Mouse (Mus musculus): Measurements from ENCODE around the gene Krt31. TPM values are rescaled to one million over a fixed set of nuclear protein-coding genes. Genes with fewer than 3 reads are reported as not detected.

Krt31 gene
- not detected for total RNA-seq (2021)

DNA sequence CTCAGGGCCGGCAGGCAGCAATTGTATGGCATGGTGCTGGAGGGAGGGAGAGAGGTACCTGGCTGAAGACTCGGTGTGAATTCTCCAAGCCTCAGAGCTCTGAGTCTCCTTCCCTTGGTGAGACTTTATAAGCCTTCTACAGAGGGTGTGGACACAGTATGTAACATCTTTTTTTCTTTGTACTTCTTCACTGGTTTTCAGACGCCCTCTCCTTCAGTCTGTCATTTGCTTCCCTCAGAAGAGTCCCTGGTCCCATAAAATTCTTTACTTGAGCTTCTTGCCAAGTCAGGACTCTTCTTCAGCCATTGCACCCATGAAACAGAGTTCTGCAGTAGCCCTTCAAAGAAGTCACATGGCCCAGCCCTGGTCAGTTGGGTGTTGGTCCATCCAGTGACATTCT, at the start of gene Krt31:
TSS of gene Krt31 (minus strand) at position 101 of the 400 bp plus-strand sequence.
- intact Hi-C loops (cut with DNase I): no loop called here

GRCm38 (mm10) chr11:100097819-100098218, 47.5 kb upstream of the Krt31 start:
- intact Hi-C loops (cut with DNase I): no loop called here
- DNase-seq: no peak

More for the DNA sequence above, at the start of gene Krt31:
- no peak for DNase-seq

DNA sequence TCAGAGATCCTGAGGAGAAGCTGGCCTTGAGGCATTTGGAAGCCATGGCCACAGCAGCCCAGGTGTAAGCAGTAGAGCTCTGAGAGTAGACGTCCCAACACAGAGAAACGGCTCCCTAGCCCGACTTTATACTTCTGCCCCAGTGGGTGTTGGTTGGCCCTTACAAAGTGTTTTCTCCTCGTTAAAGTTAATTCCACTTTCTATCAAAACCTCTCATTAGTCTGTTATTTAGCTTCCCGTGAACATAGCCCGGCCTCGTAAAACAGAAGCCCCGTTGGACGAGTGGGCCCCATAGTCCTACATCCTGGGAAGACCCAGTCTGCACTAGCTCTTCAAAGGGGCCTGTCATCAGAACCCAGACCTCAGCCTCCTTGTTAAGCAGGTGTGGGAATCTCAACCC, 45.8 kb upstream of the Krt31 start, which contains the start of gene Krt35:
TSS of gene Krt35 (minus strand) at position 101 of the 400 bp plus-strand sequence.
- no peak for DNase-seq
- intact Hi-C loops (cut with DNase I): no loop called here

- intact Hi-C loops (cut with DNase I): no loop called here
- no peak for DNase-seq
These were observed 38.2 kb upstream of the Krt31 start for GRCm38 (mm10) chr11:100088378-100089025.

GRCm38 (mm10) chr11:100087861-100088260, 37.5 kb upstream of the Krt31 start, which contains the start of gene Krt32:
Gene Krt32, minus strand, starts transcription at chr11:100088226.
- DNase-seq: no peak
- intact Hi-C loops (cut with DNase I): no loop called here

- intact Hi-C loops (cut with DNase I): no loop called here
- no peak for DNase-seq
These were observed 23.5 kb upstream of the Krt31 start for GRCm38 (mm10) chr11:100073873-100074272.

- intact Hi-C loops (cut with DNase I): loop anchor here (5.0 kb wide), 1 partner anchor 100 kb away; no protein-coding TSS in a partner anchor
These were observed 17.1 kb upstream of the Krt31 start for GRCm38 (mm10) chr11:100067293-100068036.

DNA sequence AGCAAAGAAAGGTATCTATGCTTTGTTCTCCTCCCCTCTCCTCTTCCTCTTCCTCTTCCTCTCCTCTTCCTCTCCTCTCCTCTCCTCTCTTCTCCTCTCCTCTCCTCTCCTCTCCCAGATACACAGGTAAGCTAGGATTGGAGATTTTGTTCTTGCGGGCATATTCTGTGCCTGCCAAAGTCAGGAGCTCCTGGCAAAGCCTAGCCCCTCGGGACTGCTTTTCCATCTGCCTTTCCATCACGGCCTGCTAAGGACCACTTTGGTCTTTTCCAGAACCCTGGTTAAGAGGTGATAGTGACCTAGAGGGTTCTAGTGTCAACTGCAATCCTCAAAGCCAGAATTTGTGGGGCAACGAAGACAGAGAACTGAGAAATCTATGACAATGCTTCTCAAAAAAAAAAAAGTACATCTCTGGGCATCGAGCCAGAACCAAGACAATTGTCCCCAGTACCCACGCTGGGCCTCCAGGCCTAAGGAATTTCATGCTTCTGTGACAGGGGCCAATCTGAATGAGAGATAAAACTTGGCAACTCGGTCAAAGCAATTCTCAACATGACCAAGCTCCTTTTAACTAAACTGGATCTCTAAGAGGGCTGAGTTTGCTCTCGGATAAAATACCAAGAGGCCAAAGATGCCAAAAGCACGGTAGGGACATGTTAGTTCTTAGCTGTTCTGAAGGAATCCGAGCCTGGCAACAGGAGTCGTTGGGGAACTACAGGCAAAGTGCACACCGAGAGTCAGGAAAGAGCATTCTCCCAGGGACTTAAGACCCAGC, 16.1 kb upstream of the Krt31 start:
- no peak for DNase-seq
- intact Hi-C loops (cut with DNase I): loop anchor here (5.0 kb wide), 1 partner anchor 101 kb away; no protein-coding TSS in a partner anchor

More at GRCm38 (mm10) chr11:100067293-100068036, 17.1 kb upstream of the Krt31 start:
- no peak for DNase-seq

DNA sequence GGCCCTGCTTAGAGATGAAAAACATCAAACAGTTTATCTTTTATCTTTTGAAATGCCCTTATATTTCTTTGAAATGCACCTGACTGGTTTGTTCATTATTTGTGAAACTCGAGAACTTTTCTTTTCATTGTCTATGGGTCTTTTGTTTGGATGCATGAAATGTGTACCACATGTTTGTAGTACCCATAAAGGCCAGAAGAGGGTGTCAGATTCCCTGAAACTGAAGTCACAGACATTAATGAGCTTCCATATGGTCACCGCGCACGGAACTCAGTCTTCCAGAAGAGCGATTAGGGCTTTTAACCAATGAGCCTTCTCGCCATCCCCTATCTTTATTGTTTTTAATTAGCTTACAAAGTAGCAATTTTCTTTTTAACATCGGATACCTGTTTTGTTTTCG, 8.5 kb upstream of the Krt31 start:
- no peak for DNase-seq
- intact Hi-C loops (cut with DNase I): no loop called here

GRCm38 (mm10) chr11:100055686-100056655, 5.6 kb upstream of the Krt31 start:
- DNase-seq: no peak
- intact Hi-C loops (cut with DNase I): no loop called here

- DNase-seq: no peak
- intact Hi-C loops (cut with DNase I): no loop called here
These were observed 3.2 kb downstream of the Krt31 start for GRCm38 (mm10) chr11:100047193-100047592.

- no peak for DNase-seq
- intact Hi-C loops (cut with DNase I): no loop called here
These were observed 4.0 kb downstream of the Krt31 start for GRCm38 (mm10) chr11:100046303-100046866.

GRCm38 (mm10) chr11:100041454-100041853, 8.9 kb downstream of the Krt31 start, which contains the start of gene Krt34:
Gene Krt34, minus strand, starts transcription at chr11:100041554.
- intact Hi-C loops (cut with DNase I): no loop called here
- no peak for DNase-seq

GRCm38 (mm10) chr11:100029768-100030167, 20.6 kb downstream of the Krt31 start, which contains the start of gene Krt33b:
Gene Krt33b, minus strand, starts transcription at chr11:100029868.
- intact Hi-C loops (cut with DNase I): no loop called here
- DNase-seq: no peak

DNA sequence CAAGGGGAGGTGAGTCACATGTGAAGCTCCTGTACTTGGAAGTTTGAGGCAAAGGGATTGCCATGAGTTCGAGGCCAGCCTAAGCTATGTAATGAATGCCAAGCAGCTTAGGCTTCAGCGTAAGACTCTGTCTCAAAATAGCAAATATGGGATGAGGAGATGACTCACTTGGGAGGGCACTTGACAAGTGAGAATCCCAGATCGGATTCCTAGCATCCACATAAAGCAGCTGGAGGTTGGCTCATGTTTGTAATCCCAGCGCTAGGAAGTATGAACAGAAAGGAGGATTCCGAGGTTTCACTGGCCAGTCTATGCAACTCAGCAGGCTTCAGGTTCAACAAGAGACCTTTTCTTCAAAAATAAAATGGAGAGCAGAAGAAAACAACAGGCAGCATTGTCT, 28.9 kb downstream of the Krt31 start:
- DNase-seq: no peak
- intact Hi-C loops (cut with DNase I): no loop called here

GRCm38 (mm10) chr11:100019466-100019865, 30.9 kb downstream of the Krt31 start:
- DNase-seq: no peak
- intact Hi-C loops (cut with DNase I): no loop called here

DNA sequence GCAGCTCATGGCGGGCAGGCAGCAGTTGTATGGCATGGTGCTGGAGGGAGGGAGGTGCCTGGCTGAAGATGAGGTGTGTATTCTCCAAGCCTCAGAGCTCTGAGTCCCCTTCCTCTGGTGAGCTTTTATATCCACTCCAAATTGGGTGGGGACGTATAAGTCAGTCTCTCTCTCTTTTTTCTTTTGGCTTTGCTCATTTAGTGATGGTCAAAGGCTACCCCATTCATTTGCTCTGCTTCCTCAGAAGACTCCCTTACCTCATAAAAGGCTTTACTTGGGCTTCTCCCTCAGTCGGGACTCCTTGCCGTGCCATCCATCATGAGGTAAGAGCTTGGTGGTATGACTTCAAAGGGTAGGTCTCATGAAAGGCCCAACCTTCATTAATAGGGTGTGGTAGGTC, 34.2 kb downstream of the Krt31 start, which contains the start of gene Krt33a:
TSS of gene Krt33a (minus strand) at position 101 of the 400 bp plus-strand sequence.
- DNase-seq: no peak
- intact Hi-C loops (cut with DNase I): no loop called here

DNA sequence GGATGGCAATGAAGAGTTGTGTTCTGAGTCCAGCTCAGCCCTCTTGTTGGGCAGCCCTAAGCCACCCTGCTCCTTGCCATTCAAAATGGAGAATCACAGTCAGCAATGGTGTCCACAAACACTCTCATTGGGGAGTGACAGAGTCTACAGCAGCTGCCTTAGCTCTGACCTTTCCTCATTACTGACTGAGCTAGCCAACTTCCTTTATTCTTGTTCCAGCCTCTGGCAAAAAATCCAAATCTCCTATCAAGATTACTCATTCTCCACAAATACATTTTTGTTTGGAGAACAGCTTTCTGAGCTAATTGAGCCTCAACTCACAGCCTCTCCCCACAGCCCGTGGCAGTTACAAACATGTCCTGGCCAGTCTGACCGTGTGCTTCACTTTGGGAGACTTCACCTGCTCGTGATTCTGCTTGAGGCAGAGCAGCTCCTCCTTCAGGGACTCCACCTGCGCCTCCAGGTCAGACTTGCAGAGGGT, 36.6 kb downstream of the Krt31 start:
- intact Hi-C loops (cut with DNase I): no loop called here
- no peak for DNase-seq

DNA sequence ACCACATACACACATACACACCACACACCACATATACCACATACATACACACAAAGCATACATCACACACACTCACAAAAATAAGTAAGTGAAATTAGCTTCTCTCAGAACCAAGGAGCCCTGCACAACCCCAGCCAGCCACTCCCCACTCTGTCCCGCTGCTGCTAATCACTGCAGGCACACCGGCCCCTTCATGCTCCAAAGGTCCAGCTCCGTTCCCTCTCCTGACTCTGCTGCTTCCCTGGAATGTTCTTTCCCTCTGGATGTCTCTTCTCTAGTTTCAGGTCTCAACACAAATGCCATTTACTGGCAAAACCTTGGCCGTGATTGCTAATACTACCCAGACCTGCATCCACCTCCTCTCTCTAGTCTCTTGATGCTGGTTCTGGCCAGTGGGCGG, 39.7 kb downstream of the Krt31 start:
- intact Hi-C loops (cut with DNase I): no loop called here
- no peak for DNase-seq

All from heart, postnatal 36 days (tissue).